Mouse (Mus musculus) left cerebral cortex, adult 8-10 months (tissue): ENCODE measurements around the gene Sh3glb2. TPM values are rescaled to one million over a fixed set of nuclear protein-coding genes. Genes with fewer than 3 reads are reported as not detected.
A peak's percentile ranks its signal among the peaks of the same experiment; 100 is the strongest.

Experiments used
- DNase-seq, 2 experiments: peaks; one replicate each; pipeline ENCODE4 v3.0.0; 2022; ENCODE audit warnings: low spot score in 2 of 2
- total RNA-seq, 4 experiments: library from RNA; stranded (reverse); gene quantifications; 2 replicates each; pipeline ENCODE4 v1.2.4; 2022

The Sh3glb2 gene
- total RNA-seq, 4 experiments from 2014 or later = 279 to 301 (median 286) TPM

DNA sequence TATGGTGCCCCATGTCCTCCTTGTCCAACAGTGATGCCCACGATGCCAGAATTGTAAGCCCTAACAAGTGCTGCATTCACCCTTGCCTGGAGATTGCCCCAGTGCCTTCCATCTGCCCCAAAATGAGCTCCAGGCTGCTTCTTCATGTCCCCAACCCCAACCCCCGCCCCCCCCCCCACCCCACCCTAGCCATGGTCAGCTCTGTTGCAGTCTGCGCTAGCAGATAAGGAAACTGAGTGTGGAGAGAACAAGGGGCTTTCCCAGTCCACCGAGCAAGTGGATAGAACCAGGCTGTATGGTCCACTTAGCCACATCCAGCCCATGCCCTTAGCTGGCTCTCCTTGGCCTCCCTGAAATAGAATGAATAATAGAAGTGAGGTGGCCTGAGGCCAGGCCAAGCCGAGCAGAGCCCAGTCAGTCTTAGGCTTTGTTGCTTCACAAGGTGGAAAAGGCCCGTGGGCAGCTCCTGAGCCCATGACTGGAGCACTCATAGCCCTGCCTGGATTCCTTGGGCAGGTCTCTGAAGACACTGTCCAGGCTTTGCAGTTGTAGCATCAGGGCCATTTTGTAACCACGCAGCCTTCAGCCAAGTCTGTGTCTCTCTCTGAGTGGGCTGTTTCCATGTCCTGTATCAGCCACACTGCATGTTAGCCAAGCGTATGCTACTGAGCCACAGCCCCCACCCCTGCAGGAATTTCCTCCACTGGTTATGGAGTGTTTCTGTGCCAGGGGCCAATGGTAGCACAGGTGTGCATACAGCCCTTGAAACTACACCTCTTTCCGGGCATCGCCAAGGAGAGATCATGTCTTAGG is 21.6 kb upstream of the Sh3glb2 start:
- no peak for DNase-seq

DNA sequence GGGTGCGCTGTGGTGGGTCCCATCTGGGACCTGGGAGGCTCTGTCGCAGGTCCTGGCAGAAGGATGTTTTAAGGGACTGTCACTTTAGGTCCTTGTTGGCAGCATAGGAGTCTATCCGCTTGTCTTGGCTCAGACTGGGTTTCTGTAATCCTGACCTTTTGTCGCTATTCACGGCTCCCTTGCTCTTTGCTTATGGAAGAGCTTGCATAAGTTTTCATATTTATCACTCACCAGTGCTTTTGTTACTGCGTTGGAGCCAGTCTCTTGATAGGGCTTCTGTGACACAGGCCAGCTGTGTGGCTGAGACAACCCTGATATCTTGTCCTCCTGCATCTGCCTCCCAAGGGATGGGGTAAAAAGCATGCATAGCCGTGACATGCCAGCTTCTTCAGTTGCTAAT is 20.2 kb upstream of the Sh3glb2 start:
- DNase-seq = no peak

DNA sequence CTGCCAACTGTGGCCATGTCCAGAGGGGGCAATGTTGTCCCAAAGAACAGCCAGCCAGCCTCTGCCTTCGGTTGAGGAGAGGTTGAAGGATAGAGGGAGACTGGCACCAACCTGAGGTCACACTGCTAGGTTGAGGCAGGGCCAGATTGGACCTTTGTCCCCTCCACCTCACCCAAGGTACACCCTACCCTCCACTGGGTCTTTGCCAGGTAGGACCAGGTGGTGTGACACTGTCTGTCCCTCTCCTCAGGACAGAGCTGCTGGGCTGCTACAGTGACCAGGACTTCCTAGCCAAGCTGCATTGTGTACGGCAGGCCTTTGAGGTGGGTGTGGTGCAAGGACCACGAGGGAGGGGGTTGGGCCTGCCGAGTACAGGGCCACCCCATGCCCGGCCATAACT is 18.6 kb upstream of the Sh3glb2 start:
- no peak for DNase-seq

DNA sequence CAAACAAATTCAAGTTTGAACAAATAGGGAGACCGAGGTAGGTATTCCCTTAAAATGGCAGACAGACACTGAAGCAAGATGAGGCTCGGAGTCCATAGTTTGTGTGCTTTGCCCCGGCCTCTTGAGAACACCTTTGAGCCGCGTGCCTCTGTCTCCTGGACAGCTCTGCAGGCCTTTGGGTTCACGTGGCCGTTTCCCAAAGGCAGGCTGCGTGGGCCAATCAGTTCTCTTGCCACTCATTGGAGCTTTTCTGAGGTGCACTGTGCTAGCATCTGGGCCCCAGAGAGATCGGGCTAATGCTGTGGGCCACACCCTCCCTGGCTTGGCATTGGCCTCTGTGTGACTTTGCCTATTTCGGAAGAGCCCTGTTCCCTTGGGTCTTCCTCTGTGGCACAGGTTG is 16.8 kb upstream of the Sh3glb2 start:
- DNase-seq = no peak

DNA sequence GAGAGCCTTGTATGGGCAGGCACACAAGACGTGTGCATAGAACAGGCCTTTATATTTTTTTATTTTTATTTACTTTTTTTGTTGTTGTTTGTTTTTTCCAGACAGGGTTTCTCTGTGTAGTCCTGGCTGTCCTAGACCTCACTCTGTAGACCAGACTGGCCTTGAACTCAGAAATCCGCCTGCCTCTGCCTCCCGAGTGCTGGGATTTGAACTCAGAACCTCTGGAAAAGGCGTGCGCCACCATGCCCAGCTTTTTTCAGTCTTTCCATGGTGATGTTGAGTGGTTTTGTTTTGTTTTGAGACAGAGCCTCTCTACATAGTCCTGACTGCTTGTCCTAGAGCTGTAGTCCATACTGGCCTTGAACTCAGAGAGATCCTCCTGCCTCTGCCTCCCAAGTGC is 13.6 kb upstream of the Sh3glb2 start:
- no peak for DNase-seq

DNA sequence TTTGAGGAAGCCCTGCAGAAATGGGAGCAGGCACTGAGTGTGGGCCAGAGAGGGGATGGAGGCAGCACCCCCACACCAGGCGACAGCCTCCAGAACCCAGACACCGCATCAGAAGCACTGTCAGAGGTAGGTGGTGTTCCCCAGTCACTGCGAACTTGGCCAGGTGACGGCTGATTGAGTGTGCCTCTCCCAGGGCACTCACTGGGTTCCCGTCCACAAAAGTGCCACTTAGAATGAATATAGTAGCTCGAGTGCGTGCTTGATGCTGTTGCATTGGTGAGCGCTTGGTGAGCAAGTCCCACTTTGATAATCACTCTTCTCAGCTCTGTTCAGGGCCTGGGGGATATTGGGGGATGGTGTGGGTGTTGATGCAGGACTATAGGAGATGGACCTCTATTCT is 12.4 kb upstream of the Sh3glb2 start:
- DNase-seq = no peak

DNA sequence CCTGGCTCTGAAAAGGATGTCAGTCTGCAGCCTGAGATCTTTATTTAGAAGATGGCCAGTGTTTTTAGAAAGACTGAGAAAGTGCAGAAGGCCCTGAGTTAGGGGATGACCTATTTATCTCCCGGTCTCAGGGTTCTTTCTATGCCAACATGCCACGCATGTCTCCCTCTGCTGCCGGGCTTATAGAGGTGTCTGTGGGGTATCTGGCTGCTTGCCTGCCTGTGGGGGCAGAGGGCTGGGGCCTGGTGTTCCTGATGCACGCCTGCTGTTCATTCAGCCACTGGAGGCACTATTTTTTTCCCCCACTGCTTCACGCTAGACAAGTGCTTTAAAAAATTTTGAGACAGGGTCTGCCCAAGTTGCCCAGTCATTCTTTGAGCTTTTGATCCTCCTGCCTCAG is 7.1 kb upstream of the Sh3glb2 start:
- no peak for DNase-seq

DNA sequence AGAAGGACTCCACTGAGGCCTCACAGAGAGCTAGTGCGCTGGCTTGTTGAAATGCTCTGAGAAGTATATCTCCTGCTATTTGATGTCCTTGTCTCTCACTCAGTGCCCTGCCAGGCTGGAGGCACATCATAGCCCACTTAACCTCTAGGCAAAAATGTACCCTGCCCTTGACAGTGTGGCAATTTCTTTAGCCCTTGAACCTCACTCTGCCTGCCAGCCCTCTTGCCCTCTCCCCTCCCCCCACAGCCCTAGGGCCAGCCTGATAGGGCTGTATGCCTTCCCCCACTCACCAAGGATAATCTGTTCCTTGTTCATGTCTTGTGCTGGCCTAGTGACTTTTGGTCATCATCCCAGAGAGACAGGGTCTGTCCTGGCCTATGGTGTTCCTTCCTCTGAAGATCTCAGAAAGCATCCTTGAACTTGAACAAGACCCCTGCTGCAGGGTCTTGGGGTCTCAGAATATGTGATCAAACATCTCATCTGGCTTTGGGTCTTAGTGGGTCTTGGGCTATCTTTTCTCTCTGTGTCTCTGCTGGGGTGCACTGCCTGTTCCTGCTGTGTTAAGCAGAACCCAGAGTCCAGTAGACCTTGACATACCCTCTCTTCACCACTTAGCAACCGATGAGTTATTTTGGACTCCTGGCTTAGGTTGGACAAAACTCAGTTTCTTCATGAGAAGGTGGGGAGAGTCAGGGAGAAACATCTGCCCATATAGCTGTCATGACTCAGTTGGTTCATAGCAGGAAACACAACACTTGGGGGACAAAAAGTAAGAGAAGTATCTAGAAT is 6.3 kb upstream of the Sh3glb2 start:
- no peak for DNase-seq

DNA sequence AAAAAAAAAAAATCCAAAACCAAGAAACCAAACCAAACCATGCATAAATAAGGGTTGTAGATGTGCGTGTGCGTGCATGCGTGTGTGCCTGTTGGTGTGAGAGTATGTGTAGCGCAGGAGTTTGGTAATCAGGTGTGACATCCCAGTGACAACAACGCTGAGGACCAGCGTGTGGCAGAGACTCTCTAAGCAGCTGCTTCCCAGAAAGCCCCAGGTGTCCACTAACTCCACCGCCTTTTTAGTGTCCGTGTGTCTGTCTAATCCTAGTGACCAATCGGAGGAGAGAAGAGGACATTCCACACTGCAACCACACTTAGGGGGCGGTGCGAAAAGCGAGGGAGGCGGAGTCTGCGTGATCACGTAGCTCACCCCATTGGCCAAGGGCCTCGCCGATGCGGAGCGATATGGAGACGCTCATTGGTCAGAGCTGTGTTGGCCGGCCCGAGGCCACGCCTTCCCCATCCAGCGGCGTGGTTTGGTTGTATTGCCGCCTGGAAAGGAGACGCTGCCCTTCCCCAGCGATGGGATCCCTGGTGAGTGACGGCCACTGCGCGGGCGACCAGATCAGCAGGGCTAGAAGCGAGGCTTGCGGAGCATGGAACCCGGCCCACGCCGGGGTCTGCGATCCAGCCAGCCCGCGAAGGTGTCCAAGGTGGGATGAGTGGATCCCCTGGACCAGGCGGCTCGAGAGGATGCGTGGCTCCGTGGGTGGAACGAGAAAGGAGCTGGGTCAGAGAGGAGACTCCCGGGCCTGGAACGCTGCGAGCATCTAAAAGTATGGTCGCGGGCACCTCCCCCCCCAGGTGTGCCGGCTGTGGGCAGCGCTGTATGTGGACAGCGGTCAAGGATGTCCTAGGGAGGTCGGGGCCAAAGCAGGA is 4.9 kb upstream of the Sh3glb2 start, which contains the start of gene Miga2:
Miga2 (plus strand) TSS at position 461 of the 878 bp plus-strand sequence.
- DNase-seq = peak; percentile 92 to 99

DNA sequence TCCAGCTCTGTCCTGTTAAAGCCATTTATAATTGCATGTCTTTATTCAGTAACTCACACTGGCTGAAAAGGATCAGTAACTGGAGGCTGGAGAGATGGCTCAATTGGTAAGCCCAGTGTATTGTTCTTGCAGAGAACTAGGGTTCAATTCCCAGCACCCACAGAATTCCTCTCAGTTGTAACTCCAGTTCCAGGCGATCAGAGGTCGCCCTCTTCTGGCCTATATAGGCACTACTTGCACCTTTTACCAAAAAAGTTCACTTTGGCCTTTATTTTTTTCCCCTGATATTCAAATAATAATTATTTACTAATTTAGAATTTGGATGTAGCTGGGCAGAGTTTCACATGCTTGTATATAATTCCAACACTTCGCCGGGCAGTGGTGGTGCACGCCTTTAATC is 3.7 kb upstream of the Sh3glb2 start:
- no peak for DNase-seq

DNA sequence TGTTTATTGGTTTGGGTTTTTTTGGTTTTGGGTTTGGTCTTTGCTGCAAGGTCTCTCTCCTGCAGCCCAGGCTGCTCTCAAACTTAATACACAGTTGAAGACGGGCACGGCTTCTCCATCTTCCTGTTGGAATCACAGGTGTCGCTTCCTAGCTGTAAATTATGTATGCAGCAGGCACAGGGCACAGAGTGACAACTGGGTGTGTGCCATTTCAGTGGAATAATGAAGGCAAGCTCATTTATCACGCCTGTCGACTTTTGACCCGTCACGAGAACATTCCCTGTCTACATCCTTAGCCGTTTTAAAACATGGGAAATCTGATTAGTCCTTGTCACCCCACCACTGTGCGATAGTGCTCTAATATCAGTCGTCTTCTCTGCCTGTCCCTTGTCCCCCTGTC is 1.5 kb upstream of the Sh3glb2 start:
- no peak for DNase-seq

DNA sequence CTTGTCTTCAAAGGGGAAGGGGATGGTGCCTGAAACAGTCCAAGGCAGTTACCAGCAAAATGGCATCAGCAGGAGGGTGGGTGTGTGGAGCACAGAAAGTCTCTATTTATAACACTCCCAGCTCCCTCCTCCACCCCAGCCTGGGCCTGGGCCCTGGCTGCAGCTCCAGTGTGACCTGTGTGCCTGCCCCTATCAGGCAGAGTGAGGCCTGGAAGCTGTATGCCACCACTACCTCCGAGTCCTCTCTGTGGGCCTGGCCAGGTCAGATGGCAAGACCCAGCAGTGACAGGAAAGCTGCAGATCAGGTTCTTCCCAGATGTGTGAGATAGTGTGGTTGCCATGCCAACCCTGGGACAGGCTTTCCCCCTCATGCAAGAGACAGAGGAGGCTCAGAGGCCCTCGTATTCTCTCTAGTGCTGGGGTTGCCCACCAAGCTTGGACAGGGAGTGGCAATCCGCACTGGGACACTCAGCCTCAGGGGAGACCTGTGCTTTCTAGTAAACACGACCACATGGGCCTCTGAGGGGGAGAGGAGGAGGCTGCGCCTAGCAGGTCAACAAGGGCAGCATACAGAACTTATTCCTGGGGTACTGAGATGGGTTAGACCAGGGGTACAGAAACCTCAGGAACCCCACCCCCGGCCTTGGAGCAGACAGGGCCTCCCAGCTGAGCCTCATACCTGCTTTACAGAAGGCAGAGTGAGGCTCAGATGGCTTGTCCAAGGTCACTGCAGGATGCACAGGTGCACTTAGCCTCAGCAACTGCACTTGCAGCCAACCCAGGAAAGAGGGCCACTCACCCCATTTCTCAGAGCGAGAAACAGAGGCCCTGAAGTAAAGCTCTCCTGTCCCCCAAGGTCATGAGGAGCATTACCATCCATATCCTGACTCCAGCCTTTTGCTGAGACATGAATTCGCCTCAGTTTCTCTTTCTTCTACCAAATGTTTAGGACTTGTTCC is 1.3 kb downstream of the Sh3glb2 start:
- DNase-seq = peak in 1 of 2 experiments; percentile 49

DNA sequence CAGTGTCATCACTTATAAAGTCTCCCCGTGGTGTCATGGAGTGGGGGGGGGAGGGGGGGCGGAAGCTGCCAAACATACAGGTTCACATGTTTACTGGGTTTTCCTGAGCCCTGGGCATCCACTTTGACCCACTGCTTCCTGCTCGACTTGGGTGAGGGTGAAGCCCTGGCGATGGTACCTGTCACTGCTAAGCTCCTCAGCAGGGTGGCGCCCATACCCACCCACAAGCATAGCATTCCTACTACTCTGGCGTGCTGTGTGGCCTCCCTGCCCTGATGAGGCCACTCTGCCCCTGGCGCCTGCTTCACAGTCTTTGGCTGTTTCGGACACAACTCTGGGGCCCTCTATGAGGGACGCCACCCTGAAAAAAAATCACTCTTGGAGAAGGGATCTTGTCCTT is 2.2 kb downstream of the Sh3glb2 start:
- DNase-seq = no peak

DNA sequence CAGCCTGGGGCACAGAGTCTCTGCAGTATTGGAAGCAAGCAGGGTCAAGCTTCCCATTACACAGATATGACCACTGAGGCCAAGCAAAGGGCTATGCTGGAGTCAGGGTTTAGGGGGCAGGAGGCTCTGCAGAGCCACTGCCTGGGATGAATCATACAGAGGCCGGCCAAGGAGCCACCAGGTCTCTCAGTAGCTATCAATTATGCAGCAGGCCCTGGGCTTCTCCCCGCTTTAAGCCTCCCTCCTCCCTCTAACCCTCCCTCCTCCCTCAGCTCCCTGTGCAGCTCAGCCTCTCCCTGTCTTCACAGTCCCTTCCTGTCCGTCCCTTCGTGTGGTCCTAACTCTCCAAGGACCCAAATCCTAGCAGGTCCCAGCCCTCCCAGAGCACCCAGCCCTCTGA is 2.9 kb downstream of the Sh3glb2 start:
- DNase-seq = no peak

DNA sequence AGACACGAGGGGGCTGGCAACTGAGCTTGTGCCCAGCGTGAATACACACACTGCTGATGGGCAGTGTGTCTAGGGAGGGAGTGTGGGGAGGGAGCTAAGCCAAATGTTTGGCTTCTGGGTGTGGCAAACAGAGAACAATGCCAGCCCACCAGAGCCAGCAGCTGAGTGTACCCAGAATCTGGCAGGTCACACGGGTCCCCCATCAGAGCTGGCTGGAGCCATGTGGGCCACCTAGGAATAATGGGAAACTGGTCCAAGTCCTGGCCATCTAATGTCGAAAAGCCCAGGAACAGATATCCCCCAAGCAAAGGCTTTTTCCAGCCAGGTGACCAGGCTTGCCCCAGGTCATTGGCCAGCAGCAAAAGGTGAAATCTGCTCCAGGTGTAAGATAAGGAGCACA is 3.3 kb downstream of the Sh3glb2 start:
- no peak for DNase-seq

DNA sequence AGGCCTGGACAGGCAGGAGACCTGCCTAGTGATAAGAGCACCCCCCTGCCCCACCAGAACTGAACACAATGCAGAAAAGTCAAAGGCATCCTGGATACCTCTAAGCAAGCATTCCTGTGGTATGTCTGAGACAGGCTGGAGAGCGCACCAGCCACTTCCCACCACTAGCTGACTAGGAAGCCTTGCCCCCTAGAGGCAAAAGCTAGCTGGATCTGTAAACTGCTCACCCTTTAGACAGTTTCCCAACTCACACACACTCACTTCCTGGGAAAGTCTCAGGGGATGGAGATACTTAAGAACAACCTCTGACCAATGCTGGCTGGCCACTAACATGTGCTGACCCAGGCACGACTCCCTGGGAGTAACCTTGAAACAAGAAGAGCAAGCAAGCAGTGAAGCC is 8.0 kb downstream of the Sh3glb2 start:
- no peak for DNase-seq

DNA sequence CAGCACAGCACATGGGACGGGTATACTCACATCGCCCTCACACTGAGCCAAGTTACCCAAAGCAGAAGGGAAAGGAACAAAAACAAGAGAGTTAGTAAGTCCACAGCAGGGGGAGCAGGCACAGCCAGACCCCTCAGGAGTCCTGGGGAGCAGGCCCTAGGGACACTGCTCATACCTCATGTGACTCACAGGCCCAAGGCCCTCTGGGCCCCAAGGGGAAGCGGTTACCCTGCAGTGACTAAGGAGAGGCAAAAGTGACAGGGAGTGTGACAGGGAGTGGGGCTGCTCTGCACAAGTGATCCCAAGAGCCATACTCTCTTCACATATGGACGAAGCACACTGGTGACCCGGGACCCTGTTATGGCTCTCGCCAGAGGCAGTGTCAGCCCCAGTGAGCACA is 9.9 kb downstream of the Sh3glb2 start:
- DNase-seq = no peak

DNA sequence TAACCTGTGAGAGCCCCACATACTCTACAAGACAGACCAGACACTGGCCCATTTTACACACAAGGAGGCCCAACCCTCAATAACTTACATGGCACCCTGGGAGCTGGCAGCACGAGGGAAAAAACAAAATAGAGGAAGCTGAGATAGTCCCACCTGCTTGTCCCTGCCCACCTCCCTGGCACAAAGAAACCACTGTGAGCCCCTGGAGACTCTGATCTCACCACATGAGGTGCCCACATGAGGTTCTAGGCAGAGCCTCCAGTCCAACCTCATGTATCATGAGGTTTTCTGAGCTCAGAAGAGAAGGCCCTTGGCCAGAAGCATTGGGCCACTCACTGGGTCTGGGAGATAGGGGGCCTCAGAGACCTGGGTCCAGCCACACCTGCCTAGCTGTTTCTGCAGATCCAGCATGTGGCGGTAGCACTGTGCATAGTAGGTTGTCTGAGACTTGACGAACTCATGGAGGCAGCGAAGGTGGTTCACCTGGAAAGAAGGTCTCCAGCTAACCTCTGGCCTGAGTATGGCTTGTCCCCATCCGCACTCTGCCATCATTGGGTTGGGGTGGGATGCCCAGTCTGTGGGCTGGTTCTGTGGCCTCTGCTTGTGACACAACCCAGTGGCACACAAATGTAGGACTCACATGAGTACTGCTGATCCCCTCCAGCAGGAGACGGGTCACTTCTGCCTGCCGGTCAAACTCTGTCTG is 13.0 kb downstream of the Sh3glb2 start:
- no peak for DNase-seq

DNA sequence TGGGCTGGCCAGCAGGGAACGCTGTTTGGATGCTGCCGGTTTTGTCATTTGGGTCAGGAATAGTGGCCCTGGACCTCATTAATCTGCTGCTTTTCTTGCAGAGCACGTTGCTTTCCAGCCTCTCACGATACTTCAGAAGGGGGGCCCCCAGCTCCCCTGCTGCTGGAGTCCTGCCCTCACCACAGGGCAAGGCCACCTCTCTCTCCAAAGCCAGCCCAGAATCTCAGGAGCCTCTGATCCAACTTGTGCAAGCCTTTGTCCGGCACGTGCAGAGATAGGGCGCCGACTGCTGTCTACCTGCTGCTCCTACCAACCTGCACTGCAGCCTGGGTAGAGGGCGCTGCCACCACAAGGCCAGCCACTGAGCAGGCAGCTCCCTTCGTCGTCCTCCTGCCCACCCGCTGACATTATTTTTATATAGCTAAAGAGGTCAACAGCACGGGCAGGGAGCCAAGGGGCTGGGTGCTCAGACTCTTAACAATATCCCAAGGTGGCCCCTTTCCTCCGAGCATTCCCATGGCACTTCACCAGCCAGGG is 15.5 kb downstream of the Sh3glb2 start:
- DNase-seq = no peak

DNA sequence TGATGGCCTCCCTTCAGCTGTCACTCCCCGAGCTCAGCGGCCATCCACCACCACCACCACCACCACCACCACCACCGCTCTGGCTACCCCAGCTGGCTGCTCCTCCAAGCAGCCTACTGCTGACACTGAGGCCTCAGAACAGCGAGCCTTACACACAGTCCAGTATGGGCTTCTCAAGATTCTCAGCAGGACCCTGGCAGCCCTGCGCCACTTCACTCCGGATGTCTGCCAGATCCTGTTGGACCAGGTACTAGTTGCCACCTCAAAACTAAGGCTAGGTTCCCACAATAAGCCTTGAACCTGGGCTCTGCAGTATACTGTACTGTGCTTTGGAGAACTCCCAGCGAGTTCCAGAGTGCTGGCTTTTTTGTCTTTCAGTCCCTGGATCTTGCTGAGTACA is 16.6 kb downstream of the Sh3glb2 start:
- no peak for DNase-seq
